Mouse (Mus musculus) activated CD4-positive, CD25-positive, alpha-beta regulatory T cell, adult 9 weeks (primary cell): ENCODE results near the gene Hjurp. TPM values are rescaled to one million over a fixed set of nuclear protein-coding genes. Genes with fewer than 3 reads are reported as not detected.

Source experiments
- polyA plus RNA-seq: library from polyadenylated mRNA; unstranded; fragments of 100-300 nt; shearing (Covaris generic); gene quantifications from one replicate; pipeline ENCODE4 v1.2.1, GENCODE M21; 2017

Hjurp gene
- 115 TPM for polyA plus RNA-seq

DNA sequence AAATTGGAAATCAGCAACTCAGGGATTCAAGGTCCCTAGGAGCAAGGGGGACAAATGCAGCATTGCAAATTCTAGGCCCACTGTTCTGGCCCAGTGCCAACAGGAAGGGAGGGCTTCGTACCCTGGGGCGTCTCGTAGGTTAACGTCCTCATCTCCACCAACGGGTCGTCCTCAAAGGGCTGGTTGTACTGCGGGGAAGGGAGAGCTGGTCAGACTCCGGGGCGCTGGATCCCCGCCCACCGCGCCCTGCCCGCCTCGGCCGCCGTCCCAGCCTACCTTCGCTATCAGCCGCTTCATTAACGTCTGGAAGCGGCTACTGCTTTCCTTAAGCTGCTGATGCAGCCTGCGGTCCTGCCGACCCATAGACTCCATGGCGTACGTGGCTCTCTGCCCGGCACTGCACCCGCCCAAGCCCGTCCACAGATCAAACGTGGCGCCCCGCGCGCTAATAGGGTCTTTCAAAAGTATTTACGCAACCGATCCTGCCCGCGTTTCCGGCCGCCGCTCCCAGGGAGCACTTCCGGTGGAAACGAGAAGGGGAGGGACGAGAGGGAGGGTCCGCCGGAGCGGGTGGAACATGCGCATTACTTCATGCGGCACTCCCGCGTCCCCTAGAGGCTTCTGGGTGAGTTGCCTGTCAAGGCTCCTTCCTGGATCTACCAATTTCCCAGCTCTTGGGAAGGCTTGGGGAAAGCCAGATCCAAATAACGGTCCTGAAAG, at the start of gene Hjurp, which contains the start of gene Trpm8:
TSS of gene Hjurp (minus strand) at position 536 of the 720 bp plus-strand sequence.
TSS of gene Trpm8 (plus strand) at position 564 of the 720 bp plus-strand sequence.

GRCm38 (mm10) chr1:88226670-88227379, 50.6 kb downstream of the Hjurp start, which contains the start of gene Mroh2a:
Gene Mroh2a (plus strand): TSS chr1:88226986.

Other genes with a start within 250 kb of the Hjurp start
- not detected for gene Ugt1a10, start 222.2 kb downstream of the Hjurp start, polyA plus RNA-seq
- 0.15 TPM for gene Ugt1a9, start 206.8 kb downstream of the Hjurp start, polyA plus RNA-seq
- not detected for gene Ugt1a8, start 189.8 kb downstream of the Hjurp start, polyA plus RNA-seq
- gene Ugt1a7c, start 182.6 kb downstream of the Hjurp start, polyA plus RNA-seq: 0.90 TPM
- not detected for gene Ugt1a6b, start 174.4 kb downstream of the Hjurp start, polyA plus RNA-seq
- gene Ugt1a6a, start 142.8 kb downstream of the Hjurp start, polyA plus RNA-seq: 0.66 TPM
- gene Ugt1a5, start 111.6 kb downstream of the Hjurp start, polyA plus RNA-seq: not detected
- not detected for gene Ugt1a2, start 77.0 kb downstream of the Hjurp start, polyA plus RNA-seq
- gene Dnajb3, start 71.9 kb downstream of the Hjurp start, polyA plus RNA-seq: 0.53 TPM
- not detected for gene Ugt1a1, start 65.7 kb downstream of the Hjurp start, polyA plus RNA-seq
- gene Mroh2a, start 50.6 kb downstream of the Hjurp start, polyA plus RNA-seq: 0.75 TPM
- not detected for gene Trpm8, start within 50 bp of the Hjurp start, polyA plus RNA-seq
- gene Spp2, start 129.3 kb upstream of the Hjurp start, polyA plus RNA-seq: not detected
- not detected for gene Glrp1, start 232.4 kb upstream of the Hjurp start, polyA plus RNA-seq